Mouse (Mus musculus): ENCODE results near the gene Ttc4. TPM values are rescaled to one million over a fixed set of nuclear protein-coding genes. Genes with fewer than 3 reads are reported as not detected.

The Ttc4 gene
- polyA plus RNA-seq, 1 experiment, result 37.1 TPM

GRCm38 (mm10) chr4:106621428-106621827, 57.3 kb downstream of the Ttc4 start:
- TF ChIP-seq POLR2A (IDR thresholded peaks at IDR 0.05; ENCODE audit: borderline replicate concordance, extremely low read depth, low read depth, low read length), result no peak
- no peak for TF ChIP-seq CTCF (IDR thresholded peaks at IDR 0.05; ENCODE audit: insufficient read depth, low read length)
- DNase-seq, result no peak
- Histone ChIP-seq H3K4me1 (ENCODE audit: control insufficient read depth, insufficient read depth, low read length) (no peaks in the 10 kb centered on the region), H3K4me3 (replicated peaks; ENCODE audit: extremely low read depth, low read depth, low read length) (no peak overlapping the region)
- WGBS, result 48% methylated on average over 3 of the region's 3 CpGs

GRCm38 (mm10) chr4:106618898-106619297, 59.8 kb downstream of the Ttc4 start:
- WGBS, result 83% methylated on average over 4 of the region's 4 CpGs
- H3K4me3 ChIP-seq (replicated peaks; ENCODE audit: extremely low read depth, low read depth, low read length), result no peak overlapping the region
- TF ChIP-seq CTCF (IDR thresholded peaks at IDR 0.05; ENCODE audit: insufficient read depth, low read length), result no peak
- TF ChIP-seq POLR2A (IDR thresholded peaks at IDR 0.05; ENCODE audit: borderline replicate concordance, extremely low read depth, low read depth, low read length), result no peak
- no peaks in the 10 kb centered on the region for H3K4me1 ChIP-seq (ENCODE audit: control insufficient read depth, insufficient read depth, low read length)
- DNase-seq, result no peak

- H3K4me1 ChIP-seq (ENCODE audit: control insufficient read depth, insufficient read depth, low read length), result no peaks in the 10 kb centered on the region
- H3K4me3 ChIP-seq (replicated peaks; ENCODE audit: extremely low read depth, low read depth, low read length), result no peak within 1 kb of the TSS
- 2% methylated on average over 19 of the region's 19 CpGs for WGBS
- TF ChIP-seq CTCF (IDR thresholded peaks at IDR 0.05; ENCODE audit: insufficient read depth, low read length) (no peak), POLR2A (IDR thresholded peaks at IDR 0.05; ENCODE audit: borderline replicate concordance, extremely low read depth, low read depth, low read length) (no peak)
- no peak for DNase-seq
Observed at GRCm38 (mm10) chr4:106617056-106617455, 61.7 kb downstream of the Ttc4 start, which contains the start of gene Lexm. Lexm (minus strand) TSS chr4:106617241.

GRCm38 (mm10) chr4:106615637-106616036, 63.1 kb downstream of the Ttc4 start:
- Histone ChIP-seq H3K4me3 (replicated peaks; ENCODE audit: extremely low read depth, low read depth, low read length) (no peak overlapping the region), H3K4me1 (ENCODE audit: control insufficient read depth, insufficient read depth, low read length) (no peaks in the 10 kb centered on the region)
- 70% methylated on average over 12 of the region's 12 CpGs for WGBS
- no peak for DNase-seq
- TF ChIP-seq POLR2A (IDR thresholded peaks at IDR 0.05; ENCODE audit: borderline replicate concordance, extremely low read depth, low read depth, low read length) (no peak), CTCF (IDR thresholded peaks at IDR 0.05; ENCODE audit: insufficient read depth, low read length) (no peak)

- no peak overlapping the region for H3K4me3 ChIP-seq (replicated peaks; ENCODE audit: extremely low read depth, low read depth, low read length)
- H3K4me1 ChIP-seq (ENCODE audit: control insufficient read depth, insufficient read depth, low read length), result no peaks in the 10 kb centered on the region
- WGBS, result 78% methylated on average over 9 of the region's 9 CpGs
- no peak for TF ChIP-seq POLR2A (IDR thresholded peaks at IDR 0.05; ENCODE audit: borderline replicate concordance, extremely low read depth, low read depth, low read length)
- no peak for TF ChIP-seq CTCF (IDR thresholded peaks at IDR 0.05; ENCODE audit: insufficient read depth, low read length)
- DNase-seq, result no peak
Observed at GRCm38 (mm10) chr4:106614881-106615280, 63.9 kb downstream of the Ttc4 start.

- H3K4me3 ChIP-seq (replicated peaks; ENCODE audit: extremely low read depth, low read depth, low read length), result no peak overlapping the region
- WGBS, result 45% methylated on average over 7 of the region's 7 CpGs
- peak; percentile 95 for TF ChIP-seq CTCF (IDR thresholded peaks at IDR 0.05; ENCODE audit: insufficient read depth, low read length)
- no peak for TF ChIP-seq POLR2A (IDR thresholded peaks at IDR 0.05; ENCODE audit: borderline replicate concordance, extremely low read depth, low read depth, low read length)
- peak; percentile 59 for DNase-seq
- H3K4me1 ChIP-seq (ENCODE audit: control insufficient read depth, insufficient read depth, low read length), result no peaks in the 10 kb centered on the region
Observed at GRCm38 (mm10) chr4:106614180-106614797, 64.5 kb downstream of the Ttc4 start.

- WGBS, result 51% methylated on average over 3 of the region's 3 CpGs
- no peak for TF ChIP-seq POLR2A (IDR thresholded peaks at IDR 0.05; ENCODE audit: borderline replicate concordance, extremely low read depth, low read depth, low read length)
- no peak for TF ChIP-seq CTCF (IDR thresholded peaks at IDR 0.05; ENCODE audit: insufficient read depth, low read length)
- no peaks in the 10 kb centered on the region for H3K4me1 ChIP-seq (ENCODE audit: control insufficient read depth, insufficient read depth, low read length)
Observed at GRCm38 (mm10) chr4:106613560-106613959, 65.2 kb downstream of the Ttc4 start.

GRCm38 (mm10) chr4:106613105-106613504, 65.6 kb downstream of the Ttc4 start:
- 78% methylated on average over 8 of the region's 8 CpGs for WGBS
- no peaks in the 10 kb centered on the region for H3K4me1 ChIP-seq (ENCODE audit: control insufficient read depth, insufficient read depth, low read length)
- TF ChIP-seq POLR2A (IDR thresholded peaks at IDR 0.05; ENCODE audit: borderline replicate concordance, extremely low read depth, low read depth, low read length) (no peak), CTCF (IDR thresholded peaks at IDR 0.05; ENCODE audit: insufficient read depth, low read length) (no peak)
- no peak overlapping the region for H3K4me3 ChIP-seq (replicated peaks; ENCODE audit: extremely low read depth, low read depth, low read length)
- DNase-seq, result no peak

More at GRCm38 (mm10) chr4:106613560-106613959, 65.2 kb downstream of the Ttc4 start:
- DNase-seq, result no peak
- no peak overlapping the region for H3K4me3 ChIP-seq (replicated peaks; ENCODE audit: extremely low read depth, low read depth, low read length)

Other genes starting within 250 kb of the Ttc4 start
- 0.10 and 0.39 TPM in 2 replicates for gene Pcsk9, start 214.6 kb downstream of the Ttc4 start, polyA plus RNA-seq (2012; rRNA removed)
- gene Bsnd, start 186.7 kb downstream of the Ttc4 start, polyA plus RNA-seq (2012; rRNA removed), result not detected in 2 replicates
- 81.7 and 94.0 TPM in 2 replicates for gene Dhcr24, start 117.9 kb downstream of the Ttc4 start, polyA plus RNA-seq (2012; rRNA removed)
- gene Lexm, start 61.7 kb downstream of the Ttc4 start, polyA plus RNA-seq (2012; rRNA removed), result 0.11 TPM in 1 of 2 replicates, not detected in the other
- gene Ttc22, start 56.5 kb downstream of the Ttc4 start, polyA plus RNA-seq (2012; rRNA removed), result 1.8 and 8.2 TPM in 2 replicates
- gene Pars2, start 27.9 kb downstream of the Ttc4 start, polyA plus RNA-seq (2012; rRNA removed), result 3.5 and 7.8 TPM in 2 replicates
- gene Mroh7, start 52.0 kb upstream of the Ttc4 start, polyA plus RNA-seq (2012; rRNA removed), result 0.41 and 1.5 TPM in 2 replicates
- 0.77 and 1.4 TPM in 2 replicates for gene Fam151a, start 54.9 kb upstream of the Ttc4 start, polyA plus RNA-seq (2012; rRNA removed)
- 9.8 and 18.6 TPM in 2 replicates for gene Acot11, start 126.1 kb upstream of the Ttc4 start, polyA plus RNA-seq (2012; rRNA removed)
- gene Ssbp3, start 231.8 kb upstream of the Ttc4 start, polyA plus RNA-seq (2012; rRNA removed), result 41.0 and 43.2 TPM in 2 replicates

All from lung, adult 2 months (tissue).